Mouse (Mus musculus): Measurements from ENCODE around the gene Ankzf1. TPM values are rescaled to one million over a fixed set of nuclear protein-coding genes. Genes with fewer than 3 reads are reported as not detected.

Gene Ankzf1
- polyA plus RNA-seq, 1 experiment: 14.5 TPM

GRCm38 (mm10) chr1:75190577-75190976 lies 1.4 kb upstream of the Ankzf1 start:
- DNase-seq: no peak
- Histone ChIP-seq H3K27ac (ENCODE audit: insufficient read depth, low read depth, low read length) (no peak overlapping the region), H3K27me3 (replicated peaks; ENCODE audit: control insufficient read depth, insufficient read depth, low read length) (no peaks in the 10 kb centered on the region), H3K4me3 (ENCODE audit: insufficient read depth, low read depth, low read length) (no peak overlapping the region), H3K36me3 (ENCODE audit: control insufficient read depth, insufficient read depth, low read length) (no peaks in the 10 kb centered on the region; the same call in none of the 2 replicates), H3K4me1 (ENCODE audit: control insufficient read depth, insufficient read depth, low read length) (peaks cover 10% of the 10 kb centered on the region; the same call in 1 of the 2 replicates)
- TF ChIP-seq POLR2A (IDR thresholded peaks at IDR 0.05; ENCODE audit: low read depth, low read length): no peak
- TF ChIP-seq CTCF (conservative IDR thresholded peaks at IDR 0.05; ENCODE audit: insufficient read depth, insufficient read length, low read depth, low read length): no peak
- 43% methylated on average over 2 of the region's 2 CpGs for WGBS

GRCm38 (mm10) chr1:75191258-75191621 lies 711 bp upstream of the Ankzf1 start:
- peak overlapping the region; percentile 17; the same call in 1 of the 2 replicates for H3K27ac ChIP-seq (ENCODE audit: insufficient read depth, low read depth, low read length)
- TF ChIP-seq CTCF (conservative IDR thresholded peaks at IDR 0.05; ENCODE audit: insufficient read depth, insufficient read length, low read depth, low read length) (no peak), POLR2A (IDR thresholded peaks at IDR 0.05; ENCODE audit: low read depth, low read length) (no peak)
- no peaks in the 10 kb centered on the region; the same call in none of the 2 replicates for H3K36me3 ChIP-seq (ENCODE audit: control insufficient read depth, insufficient read depth, low read length)
- 40% methylated on average over 5 of the region's 5 CpGs for WGBS
- peak overlapping the region; percentile 88 for H3K4me3 ChIP-seq (ENCODE audit: insufficient read depth, low read depth, low read length)
- no peak for DNase-seq
- H3K27me3 ChIP-seq (replicated peaks; ENCODE audit: control insufficient read depth, insufficient read depth, low read length): no peaks in the 10 kb centered on the region
- H3K4me1 ChIP-seq (ENCODE audit: control insufficient read depth, insufficient read depth, low read length): peaks cover 10% of the 10 kb centered on the region; the same call in 1 of the 2 replicates

GRCm38 (mm10) chr1:75192452-75192851 lies 501 bp downstream of the Ankzf1 start:
- Histone ChIP-seq H3K36me3 (ENCODE audit: control insufficient read depth, insufficient read depth, low read length) (no peaks in the 10 kb centered on the region; the same call in none of the 2 replicates), H3K27ac (ENCODE audit: insufficient read depth, low read depth, low read length) (peak overlapping the region; percentile 94), H3K4me1 (ENCODE audit: control insufficient read depth, insufficient read depth, low read length) (peaks cover 10% of the 10 kb centered on the region; the same call in 1 of the 2 replicates), H3K27me3 (replicated peaks; ENCODE audit: control insufficient read depth, insufficient read depth, low read length) (no peaks in the 10 kb centered on the region), H3K4me3 (ENCODE audit: insufficient read depth, low read depth, low read length) (peak overlapping the region; percentile 84)
- no peak for TF ChIP-seq POLR2A (IDR thresholded peaks at IDR 0.05; ENCODE audit: low read depth, low read length)
- no peak for TF ChIP-seq CTCF (conservative IDR thresholded peaks at IDR 0.05; ENCODE audit: insufficient read depth, insufficient read length, low read depth, low read length)
- peak; percentile 81 for DNase-seq
- under 1% methylated on average over 19 of the region's 19 CpGs for WGBS

- WGBS: 49% methylated on average over 1 of the region's 1 CpGs
- Histone ChIP-seq H3K4me1 (ENCODE audit: control insufficient read depth, insufficient read depth, low read length) (no peaks in the 10 kb centered on the region), H3K27me3 (replicated peaks; ENCODE audit: control insufficient read depth, insufficient read depth, low read length) (no peaks in the 10 kb centered on the region), H3K27ac (ENCODE audit: insufficient read depth, low read depth, low read length) (no peak overlapping the region), H3K36me3 (ENCODE audit: control insufficient read depth, insufficient read depth, low read length) (no peaks in the 10 kb centered on the region; the same call in 1 of the 2 replicates), H3K4me3 (ENCODE audit: insufficient read depth, low read depth, low read length) (no peak overlapping the region)
- TF ChIP-seq CTCF (conservative IDR thresholded peaks at IDR 0.05; ENCODE audit: insufficient read depth, insufficient read length, low read depth, low read length): no peak
- TF ChIP-seq POLR2A (IDR thresholded peaks at IDR 0.05; ENCODE audit: low read depth, low read length): no peak
- DNase-seq: peak; percentile 87
Measured at GRCm38 (mm10) chr1:75201236-75201635, 9.3 kb downstream of the Ankzf1 start.

- Histone ChIP-seq H3K27ac (ENCODE audit: insufficient read depth, low read depth, low read length) (peak overlapping the region; percentile 66), H3K4me3 (ENCODE audit: insufficient read depth, low read depth, low read length) (peak overlapping the region; percentile 79), H3K4me1 (ENCODE audit: control insufficient read depth, insufficient read depth, low read length) (peaks cover 20% of the 10 kb centered on the region), H3K36me3 (ENCODE audit: control insufficient read depth, insufficient read depth, low read length) (peaks cover 4% of the 10 kb centered on the region; the same call in 1 of the 2 replicates), H3K27me3 (replicated peaks; ENCODE audit: control insufficient read depth, insufficient read depth, low read length) (no peaks in the 10 kb centered on the region)
- no peak for TF ChIP-seq CTCF (conservative IDR thresholded peaks at IDR 0.05; ENCODE audit: insufficient read depth, insufficient read length, low read depth, low read length)
- peak; percentile 55 for TF ChIP-seq POLR2A (IDR thresholded peaks at IDR 0.05; ENCODE audit: low read depth, low read length)
- DNase-seq: peak; percentile 95
- 3% methylated on average over 34 of the region's 34 CpGs for WGBS
Measured at GRCm38 (mm10) chr1:75208967-75209678, 17.2 kb downstream of the Ankzf1 start.

GRCm38 (mm10) chr1:75210136-75211087 lies 18.5 kb downstream of the Ankzf1 start, which contains the start of the genes Glb1l and Stk16:
Gene Glb1l (minus strand): TSS chr1:75210813.
Gene Stk16 (plus strand): TSS chr1:75210838.
- Histone ChIP-seq H3K27me3 (replicated peaks; ENCODE audit: control insufficient read depth, insufficient read depth, low read length) (no peaks in the 10 kb centered on the region), H3K27ac (ENCODE audit: insufficient read depth, low read depth, low read length) (peak within 1 kb of the TSS; percentile 87), H3K4me3 (ENCODE audit: insufficient read depth, low read depth, low read length) (peak within 1 kb of the TSS; percentile 86), H3K4me1 (ENCODE audit: control insufficient read depth, insufficient read depth, low read length) (peaks cover 23% of the 10 kb centered on the region), H3K36me3 (ENCODE audit: control insufficient read depth, insufficient read depth, low read length) (peaks cover 5% of the 10 kb centered on the region; the same call in 1 of the 2 replicates)
- 2% methylated on average over 42 of the region's 42 CpGs for WGBS
- peak; percentile 98 for DNase-seq
- TF ChIP-seq POLR2A (IDR thresholded peaks at IDR 0.05; ENCODE audit: low read depth, low read length): peak; percentile 78
- no peak for TF ChIP-seq CTCF (conservative IDR thresholded peaks at IDR 0.05; ENCODE audit: insufficient read depth, insufficient read length, low read depth, low read length)

Measured in kidney, adult 2 months (tissue).